Mouse (Mus musculus) liver, postnatal 0 days (tissue): ENCODE data around the gene Macrod2.

Experiments
- CTCF ChIP-seq: sonication (generic); IDR thresholded peaks from 2 replicates; pipeline ENCODE4 v1.5.1; 2016; ENCODE audit warnings: antibody characterized with exemption, low read depth
- EP300 ChIP-seq: IDR thresholded peaks from 2 replicates; pipeline ENCODE4 v1.6.1; 2016; ENCODE audit warnings: antibody characterized with exemption, low read depth, mild to moderate bottlenecking

GRCm38 (mm10) chr2:141698320-141698719, 1303.2 kb downstream of the Macrod2 start:
- TF ChIP-seq CTCF (no peak), EP300 (no peak)
